Mouse (Mus musculus) adrenal gland, postnatal 10 days (tissue): Measurements from ENCODE around the gene Med18. TPM values are rescaled to one million over a fixed set of nuclear protein-coding genes. Genes with fewer than 3 reads are reported as not detected.
A peak's percentile ranks its signal among the peaks of the same experiment; 100 is the strongest.
"Not testable (repeated sequence)": the region's sequence is repeated elsewhere in the genome, so short reads cannot be mapped to it uniquely, and the experiment has no call there.

Experiments used
- DNase-seq: peaks from one replicate; pipeline ENCODE4 v3.0.0; 2021; ENCODE audit warnings: mixed read lengths
- total RNA-seq, 2 experiments: library from RNA; stranded (reverse); gene quantifications; 2 replicates each; pipeline ENCODE4 v1.2.3; 2021

Gene Med18
- total RNA-seq, 2 experiments from 2014 or later = 8.2 to 10.6 TPM

- peak; percentile 84 for DNase-seq
Observed at GRCm38 (mm10) chr4:132482956-132483608, 19.4 kb upstream of the Med18 start.

GRCm38 (mm10) chr4:132482104-132482503 lies 18.4 kb upstream of the Med18 start:
- DNase-seq = not testable (repeated sequence)

GRCm38 (mm10) chr4:132477833-132478232 lies 14.1 kb upstream of the Med18 start:
- no peak for DNase-seq

GRCm38 (mm10) chr4:132475895-132476878 lies 12.5 kb upstream of the Med18 start:
- peak; percentile 28 for DNase-seq

- DNase-seq = peak; percentile 64
Observed at GRCm38 (mm10) chr4:132474631-132475030, 10.9 kb upstream of the Med18 start.

- no peak for DNase-seq
Observed at GRCm38 (mm10) chr4:132473411-132473810, 9.7 kb upstream of the Med18 start.

GRCm38 (mm10) chr4:132469873-132470272 lies 6.2 kb upstream of the Med18 start:
- DNase-seq = no peak

GRCm38 (mm10) chr4:132464255-132464613 lies 513 bp upstream of the Med18 start:
- DNase-seq = no peak

GRCm38 (mm10) chr4:132462836-132463235 lies 885 bp downstream of the Med18 start:
- DNase-seq = no peak

- DNase-seq = no peak
Observed at GRCm38 (mm10) chr4:132460225-132460624, 3.5 kb downstream of the Med18 start.

- DNase-seq = no peak
Observed at GRCm38 (mm10) chr4:132455561-132455960, 8.2 kb downstream of the Med18 start.

GRCm38 (mm10) chr4:132455146-132455545 lies 8.6 kb downstream of the Med18 start:
- no peak for DNase-seq

- no peak for DNase-seq
Observed at GRCm38 (mm10) chr4:132454216-132454615, 9.5 kb downstream of the Med18 start.

GRCm38 (mm10) chr4:132449778-132450177 lies 13.9 kb downstream of the Med18 start:
- DNase-seq = no peak

- DNase-seq = no peak
Observed at GRCm38 (mm10) chr4:132446105-132446504, 17.6 kb downstream of the Med18 start.

GRCm38 (mm10) chr4:132444516-132444915 lies 19.2 kb downstream of the Med18 start:
- no peak for DNase-seq

- DNase-seq = no peak
Observed at GRCm38 (mm10) chr4:132437857-132438256, 25.9 kb downstream of the Med18 start.

- no peak for DNase-seq
Observed at GRCm38 (mm10) chr4:132432717-132433372, 30.9 kb downstream of the Med18 start.

- no peak for DNase-seq
Observed at GRCm38 (mm10) chr4:132428022-132428542, 35.6 kb downstream of the Med18 start.

- no peak for DNase-seq
Observed at GRCm38 (mm10) chr4:132427493-132427892, 36.2 kb downstream of the Med18 start.

GRCm38 (mm10) chr4:132426021-132426420 lies 37.7 kb downstream of the Med18 start:
- DNase-seq = no peak

GRCm38 (mm10) chr4:132424765-132425164 lies 39.0 kb downstream of the Med18 start:
- DNase-seq = no peak
